In genomic region chr1:156734019-156734418, GRCm38 (mm10) we compare ENCODE assay signal across 23 mouse cellular contexts. TPM values are rescaled to one million over a fixed set of nuclear protein-coding genes. Genes with fewer than 3 reads are reported as not detected.
DNase-seq lines count a peak whose midpoint lies in the region; ATAC-seq and TF ChIP-seq lines count a peak whose summit lies in the region.
"Had no signal": no experiment of that assay in that cellular context is flagged by ENCODE, and none has a peak within 500 bp of the region (broad histone marks: within the 10 kb centered on the region; RNA-seq: fewer than 3 reads in every experiment).

No protein-coding gene starts in this region.

- peak overlapping the region; percentile 15; the same call in 1 of the 2 replicates for H3K4me3 ChIP-seq in gastrocnemius, adult 2 months
- H3K4me3 ChIP-seq in limb, embryonic 12.5 days (replicated peaks), result no peak overlapping the region
- no peak overlapping the region for H3K4me3 ChIP-seq in limb, embryonic 10.5 days
- H3K4me3 ChIP-seq in intestine, embryonic 16.5 days (ENCODE audit: low read length), result no peak overlapping the region
- H3K4me3 ChIP-seq in stomach, embryonic 15.5 days (replicated peaks), result no peak overlapping the region
- no peak overlapping the region for H3K4me3 ChIP-seq in midbrain, embryonic 10.5 days
- H3K4me3 ChIP-seq: erythroblast, embryonic 14.5 days; hindbrain, embryonic 15.5 days; lung, embryonic 15.5 days had no signal

- H3K27ac ChIP-seq in gastrocnemius, adult 2 months, result peak overlapping the region; percentile 78
- H3K27ac ChIP-seq in limb, embryonic 12.5 days, result peak overlapping the region; percentile 72; the same call in 1 of the 2 replicates
- H3K27ac ChIP-seq in limb, embryonic 10.5 days, result no peak overlapping the region
- peak overlapping the region; percentile 76 for H3K27ac ChIP-seq in intestine, embryonic 16.5 days (ENCODE audit: low read length)
- peak overlapping the region; percentile 59; the same call in 1 of the 2 replicates for H3K27ac ChIP-seq in stomach, embryonic 15.5 days
- no peak overlapping the region for H3K27ac ChIP-seq in midbrain, embryonic 10.5 days (replicated peaks)
- H3K27ac ChIP-seq: hindbrain, embryonic 15.5 days; lung, embryonic 15.5 days had no signal

- H3K9me3 ChIP-seq in limb, embryonic 12.5 days, result no peaks in the 10 kb centered on the region
- no peaks in the 10 kb centered on the region for H3K9me3 ChIP-seq in limb, embryonic 10.5 days (replicated peaks)
- H3K9me3 ChIP-seq in intestine, embryonic 16.5 days (ENCODE audit: control insufficient read depth, low read length), result no peaks in the 10 kb centered on the region
- H3K9me3 ChIP-seq in stomach, embryonic 15.5 days, result no peaks in the 10 kb centered on the region
- no peaks in the 10 kb centered on the region for H3K9me3 ChIP-seq in midbrain, embryonic 10.5 days (replicated peaks)
- H3K9me3 ChIP-seq: hindbrain, embryonic 15.5 days; lung, embryonic 15.5 days had no signal

- no peak; the same call in 1 of the 2 replicates for ATAC-seq in limb, embryonic 12.5 days (ENCODE audit: insufficient number of reproducible peaks, insufficient read depth, low FRiP score, low TSS enrichment, low read depth)
- peak; percentile 75 for ATAC-seq in intestine, embryonic 16.5 days
- ATAC-seq in stomach, embryonic 15.5 days (ENCODE audit: insufficient read depth, low FRiP score, low read depth), result peak; percentile 41; the same call in 1 of the 2 replicates
- ATAC-seq: CD4-positive, CD25-positive, alpha-beta regulatory T cell, adult 4 months; forebrain, embryonic 14.5 days had no signal

- intact Hi-C loops in gastrocnemius, adult 2 months (cut with DNase I), result no loop called here

- H3K27me3 ChIP-seq in limb, embryonic 12.5 days, result no peaks in the 10 kb centered on the region; the same call in 1 of the 2 replicates
- no peaks in the 10 kb centered on the region for H3K27me3 ChIP-seq in limb, embryonic 10.5 days (ENCODE audit: low read depth, poor library complexity, severe bottlenecking)
- no peaks in the 10 kb centered on the region for H3K27me3 ChIP-seq in intestine, embryonic 16.5 days (replicated peaks; ENCODE audit: control insufficient read depth, insufficient read depth, low read length)
- H3K27me3 ChIP-seq in stomach, embryonic 15.5 days (replicated peaks), result no peaks in the 10 kb centered on the region
- no peaks in the 10 kb centered on the region for H3K27me3 ChIP-seq in midbrain, embryonic 10.5 days (ENCODE audit: low read depth, poor library complexity, severe bottlenecking)
- H3K27me3 ChIP-seq: hindbrain, embryonic 15.5 days; lung, embryonic 15.5 days had no signal

- H3K36me3 ChIP-seq in limb, embryonic 12.5 days, result no peaks in the 10 kb centered on the region
- H3K36me3 ChIP-seq in limb, embryonic 10.5 days, result no peaks in the 10 kb centered on the region
- no peaks in the 10 kb centered on the region for H3K36me3 ChIP-seq in intestine, embryonic 16.5 days (ENCODE audit: control insufficient read depth, insufficient read depth, low read length)
- H3K36me3 ChIP-seq in stomach, embryonic 15.5 days, result no peaks in the 10 kb centered on the region
- H3K36me3 ChIP-seq in midbrain, embryonic 10.5 days, result no peaks in the 10 kb centered on the region
- H3K36me3 ChIP-seq: hindbrain, embryonic 15.5 days; lung, embryonic 15.5 days had no signal

- TF ChIP-seq CTCF in gastrocnemius, adult 2 months (IDR thresholded peaks at IDR 0.05), result no peak

- no peak overlapping the region for H3K9ac ChIP-seq in limb, embryonic 12.5 days (replicated peaks)
- no peak overlapping the region for H3K9ac ChIP-seq in intestine, embryonic 16.5 days (ENCODE audit: low read depth, low read length)
- no peak overlapping the region for H3K9ac ChIP-seq in stomach, embryonic 15.5 days
- H3K9ac ChIP-seq: hindbrain, embryonic 15.5 days; lung, embryonic 15.5 days had no signal

- DNase-seq in gastrocnemius, adult 2 months, result no peak
- DNase-seq in gastrocnemius, postnatal 10 days, result no peak
- DNase-seq in limb, embryonic 10.5 days (ENCODE audit: low spot score), result no peak
- no peak for DNase-seq in cerebellum, postnatal 25 days
- no peak for DNase-seq in midbrain, embryonic 10.5 days (ENCODE audit: low spot score)
- DNase-seq: adrenal gland, postnatal 25 days; cerebellum, adult 11-12 months; cerebellum, postnatal 36 days; kidney, adult 2 months; kidney, postnatal 10 days; lung, postnatal 4 days; retina, postnatal 1 day; right cerebral cortex, postnatal 4 days; thymus, adult 2 months had no signal

- H3K4me1 ChIP-seq in limb, embryonic 12.5 days (replicated peaks), result no peaks in the 10 kb centered on the region
- 0 out of 2 replicates have a peak, but pooled peaks cover 4% of the 10 kb centered on the region for H3K4me1 ChIP-seq in limb, embryonic 10.5 days
- H3K4me1 ChIP-seq in intestine, embryonic 16.5 days (ENCODE audit: control insufficient read depth, insufficient read depth, low read length), result peaks cover 6% of the 10 kb centered on the region; the same call in 1 of the 2 replicates
- 0 out of 2 replicates have a peak, but pooled peaks cover 6% of the 10 kb centered on the region for H3K4me1 ChIP-seq in stomach, embryonic 15.5 days
- no peaks in the 10 kb centered on the region for H3K4me1 ChIP-seq in midbrain, embryonic 10.5 days
- H3K4me1 ChIP-seq: hindbrain, embryonic 15.5 days; lung, embryonic 15.5 days had no signal

- no peak overlapping the region for H3K4me2 ChIP-seq in limb, embryonic 12.5 days
- H3K4me2 ChIP-seq in intestine, embryonic 16.5 days (ENCODE audit: low read depth, low read length), result peak overlapping the region; percentile 16
- no peak overlapping the region for H3K4me2 ChIP-seq in stomach, embryonic 15.5 days
- H3K4me2 ChIP-seq: hindbrain, embryonic 15.5 days; lung, embryonic 15.5 days; midbrain, embryonic 11.5 days had no signal

- 73% methylated on average over 3 of the region's 3 CpGs for WGBS in limb, embryonic 12.5 days
- WGBS in limb, embryonic 10.5 days, result 78% methylated on average over 3 of the region's 3 CpGs
- WGBS in intestine, embryonic 16.5 days, result 39% methylated on average over 3 of the region's 3 CpGs
- 65% methylated on average over 3 of the region's 3 CpGs for WGBS in stomach, embryonic 15.5 days
- WGBS in midbrain, embryonic 10.5 days, result 84% methylated on average over 3 of the region's 3 CpGs

RNA-seq across cellular contexts. Expression of gene Fam20b, which starts 15.1 kb away (rescaled TPM):
- total RNA-seq in gastrocnemius, adult 2 months (2021), result 10 to 100 TPM; 28.5 to 35.2 TPM
- total RNA-seq in gastrocnemius, postnatal 10 days (2021), result 10 to 100 TPM; 29.7 to 31.6 TPM
- 24.3 and 25.6 TPM in 2 replicates for polyA plus RNA-seq in limb, embryonic 12.5 days (2016; fragmentation: Nextera tagmentation; extraction: Ambion mirVana)
- 18.3 and 19.9 TPM in 2 replicates for polyA plus RNA-seq in limb, embryonic 10.5 days (2016; fragmentation: Nextera tagmentation; extraction: Ambion mirVana)
- polyA plus RNA-seq in intestine, embryonic 16.5 days (2015; fragmentation: Nextera tagmentation; extraction: Ambion mirVana), result 38.6 and 47.1 TPM in 2 replicates
- 34.0 and 37.8 TPM in 2 replicates for polyA plus RNA-seq in stomach, embryonic 15.5 days (2015; fragmentation: Nextera tagmentation; extraction: Ambion mirVana)
- 16.6 and 19.9 TPM in 2 replicates for polyA plus RNA-seq in midbrain, embryonic 10.5 days (2016; fragmentation: Nextera tagmentation; extraction: Ambion mirVana)

RNA-seq across cellular contexts. Expression of gene Tor3a, which starts 59.9 kb away (rescaled TPM):
- total RNA-seq in gastrocnemius, adult 2 months (2021), result 1 to 10 TPM; 4.9 to 5.4 TPM
- total RNA-seq in gastrocnemius, postnatal 10 days (2021), result 1 to 10 TPM; 7.0 to 8.0 TPM
- 7.9 and 8.3 TPM in 2 replicates for polyA plus RNA-seq in limb, embryonic 12.5 days (2016; fragmentation: Nextera tagmentation; extraction: Ambion mirVana)
- 5.9 and 6.9 TPM in 2 replicates for polyA plus RNA-seq in limb, embryonic 10.5 days (2016; fragmentation: Nextera tagmentation; extraction: Ambion mirVana)
- polyA plus RNA-seq in intestine, embryonic 16.5 days (2015; fragmentation: Nextera tagmentation; extraction: Ambion mirVana), result 6.8 and 7.0 TPM in 2 replicates
- polyA plus RNA-seq in stomach, embryonic 15.5 days (2015; fragmentation: Nextera tagmentation; extraction: Ambion mirVana), result 9.9 and 14.0 TPM in 2 replicates
- polyA plus RNA-seq in midbrain, embryonic 10.5 days (2016; fragmentation: Nextera tagmentation; extraction: Ambion mirVana), result 6.1 and 6.9 TPM in 2 replicates
- polyA plus RNA-seq: erythroblast, embryonic 14.5 days had no signal

Comparison
In these comparisons a context has a peak if more than half of its experiments do, and no peak if none do; other contexts are left out.
1. H3K27ac ChIP-seq: peak in gastrocnemius, adult 2 months (single experiment), limb, embryonic 12.5 days (single experiment), intestine, embryonic 16.5 days (single experiment) and stomach, embryonic 15.5 days (single experiment); none in limb, embryonic 10.5 days (single experiment) and midbrain, embryonic 10.5 days (single experiment).